Mouse (Mus musculus): ENCODE data around the gene Odf2.

Odf2 gene

DNA sequence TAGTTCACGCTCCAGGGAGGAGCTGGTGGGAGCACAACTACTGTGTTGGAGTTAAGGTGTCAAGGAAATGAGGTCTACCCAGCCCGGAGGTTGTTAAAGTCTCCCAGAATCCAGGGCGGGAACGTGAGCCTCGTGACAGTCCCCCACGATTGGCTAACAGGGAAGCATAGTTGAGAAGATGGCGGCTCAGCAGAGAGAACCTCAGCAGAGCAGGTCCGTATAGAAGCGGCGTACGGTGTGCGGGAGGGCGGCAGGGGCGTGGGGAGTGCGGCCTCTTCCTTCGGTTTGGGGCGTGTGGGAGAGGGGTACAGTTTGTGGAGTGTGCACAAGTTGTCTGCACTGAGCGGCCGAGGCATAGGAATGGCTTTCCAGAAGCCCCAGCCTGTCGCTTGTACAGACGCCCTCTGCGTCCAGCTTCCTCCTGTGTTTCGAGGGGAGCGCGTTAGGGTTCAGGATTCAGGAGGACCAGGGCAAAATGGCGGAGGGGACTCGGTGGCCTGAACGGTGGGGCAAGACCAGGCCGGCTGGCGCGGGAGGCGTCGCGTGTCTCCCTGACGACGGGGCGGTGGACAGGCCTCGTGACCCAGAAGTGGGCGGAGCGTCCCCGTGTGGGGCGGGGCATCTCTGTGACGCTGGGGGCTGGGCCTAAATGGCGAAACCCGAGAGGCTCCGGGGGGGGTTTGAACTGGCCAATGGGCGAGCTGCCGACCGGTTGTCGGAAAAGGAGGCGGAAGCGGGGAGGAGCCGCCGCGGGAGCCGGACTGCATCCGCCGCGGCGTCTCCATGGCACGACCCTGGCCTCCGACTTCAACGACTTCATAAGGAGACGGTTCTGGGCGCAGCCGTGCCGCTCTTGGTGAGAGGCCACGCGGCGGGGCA, at the start of gene Odf2:
Gene Odf2 (plus strand): TSS at position 156 of the 879 bp plus-strand sequence.
- ChIA-PET CTCF (interaction anchor here (0.6 to 1.7 kb wide), 28 partner anchors 8 to 204 kb away, joined by 3 to 11 read pairs (median 4); partner anchors contain the start of genes Cercam (in 3 of the 4), Coq4 (in 1 of the 4), Gle1 (in 1 of the 4) and Urm1 (in 1 of the 4)), POLR2A (interaction anchor here (0.5 to 4.9 kb wide), 98 partner anchors 8 to 696 kb away, joined by 3 to 53 read pairs (median 4); partner anchors contain the start of genes Cercam (in 3 of the 4), Wdr34 (in 3 of the 4), Gle1 (in 2 of the 4) and Sptan1 (in 2 of the 4))

DNA sequence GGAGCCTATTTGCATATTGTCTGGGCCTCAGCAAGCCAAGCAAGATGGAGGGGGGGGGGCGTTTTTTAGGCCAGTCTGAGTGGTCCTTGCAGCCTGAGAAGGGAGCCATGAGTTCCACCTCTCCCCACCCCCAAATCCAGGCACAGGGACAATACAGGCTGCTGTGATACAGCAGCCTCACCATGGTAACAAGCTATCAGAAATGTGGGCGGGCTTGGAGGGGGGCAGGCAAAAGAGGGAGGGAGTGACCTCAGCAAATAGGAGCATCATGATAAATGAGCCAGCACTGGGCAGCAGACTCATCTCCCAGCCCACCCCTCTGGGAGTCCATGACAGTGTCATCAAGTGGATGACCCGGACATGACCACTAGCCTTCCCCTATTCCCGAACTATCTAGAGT, 49.6 kb upstream of the Odf2 start:
- ChIA-PET CTCF (interaction anchor here in 3 of 4 experiments (0.5 to 2.8 kb wide), 5 partner anchors 19 to 460 kb away, joined by 3 to 10 read pairs (median 4); no protein-coding TSS in a partner anchor), POLR2A (interaction anchor here in 3 of 4 experiments (0.6 to 3.5 kb wide), 12 partner anchors 10 to 104 kb away, joined by 3 to 15 read pairs (median 4); partner anchors contain the start of genes Odf2 (in 1 of the 3) and Urm1 (in 1 of the 3))

DNA sequence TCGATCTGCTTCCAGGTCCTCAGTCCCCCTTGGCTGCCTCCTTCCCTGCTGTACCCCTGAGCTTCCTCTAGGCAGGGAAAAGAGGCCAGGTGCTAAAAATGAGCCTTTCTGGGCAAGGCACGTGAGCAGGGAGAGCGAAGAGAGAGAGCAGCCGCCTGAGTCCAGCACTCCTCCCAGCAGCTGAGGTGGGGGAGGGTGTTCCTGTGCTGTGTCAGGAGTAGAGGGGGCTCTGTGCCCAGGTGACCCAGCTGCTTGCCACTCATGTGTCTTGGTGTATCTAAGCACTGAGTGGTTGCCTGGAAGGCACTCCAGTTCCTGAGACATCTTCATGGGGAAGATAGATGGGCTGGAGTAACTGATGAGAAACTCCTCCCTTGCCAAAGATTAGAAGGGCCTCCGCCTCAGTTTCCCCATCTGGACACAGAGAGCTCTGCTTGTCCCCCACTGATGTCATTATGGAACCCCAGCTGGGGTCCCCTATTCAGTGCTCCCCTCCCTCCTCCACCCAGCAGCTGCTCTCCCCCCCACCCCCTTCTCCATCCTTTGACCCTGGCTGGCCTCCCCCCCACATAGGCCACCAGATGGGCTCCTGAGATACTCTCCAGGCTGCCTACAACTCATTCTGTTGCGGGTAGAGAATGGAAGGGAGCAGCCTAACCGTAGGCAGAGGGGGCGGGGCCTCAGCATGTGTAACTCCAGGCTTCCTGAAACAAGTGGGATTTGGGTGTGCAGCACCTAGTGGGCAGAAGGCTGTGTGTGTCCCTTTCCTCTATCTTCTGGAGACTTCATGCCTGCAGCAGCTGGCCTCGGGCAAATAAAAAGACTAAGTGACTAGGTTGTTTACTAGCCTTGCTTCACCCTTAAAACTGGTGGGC, 45.6 kb upstream of the Odf2 start:
- CTCF ChIA-PET = interaction anchor here in 2 of 4 experiments (1.0 to 1.7 kb wide), 4 partner anchors 16 to 67 kb away, joined by 3 to 5 read pairs (median 4); partner anchors contain the start of gene Cercam (in 1 of the 2)
- POLR2A ChIA-PET = interaction anchor here in 2 of 4 experiments (0.9 to 4.0 kb wide), 17 partner anchors 9 to 219 kb away, joined by 3 to 31 read pairs (median 4); partner anchors contain the start of genes Sptan1 (in 1 of the 2) and Urm1 (in 1 of the 2)

DNA sequence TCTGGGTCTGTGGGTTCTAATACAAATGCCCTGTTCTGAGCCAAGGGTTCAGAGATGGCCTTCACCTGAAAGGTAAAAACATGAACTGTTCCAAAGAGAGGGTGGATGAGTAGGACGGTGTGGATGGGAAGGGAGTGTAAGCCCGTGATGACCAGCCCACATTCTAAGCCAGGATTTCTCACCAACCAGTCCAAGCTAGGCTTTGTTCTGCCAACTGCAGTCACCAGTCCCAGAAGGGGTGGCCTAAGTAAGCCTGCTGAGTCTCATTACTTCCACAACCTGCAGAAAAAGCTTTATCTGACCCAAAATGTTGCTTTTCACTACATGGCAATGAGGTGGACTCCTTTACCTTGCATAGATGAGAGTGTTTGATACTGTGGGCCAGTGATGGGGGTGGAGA, 44.9 kb upstream of the Odf2 start:
- ChIA-PET CTCF (interaction anchor here in 3 of 4 experiments (0.9 to 2.4 kb wide), 10 partner anchors 8 to 1085 kb away, joined by 3 to 9 read pairs (median 4); partner anchors contain the start of gene Ptges (in 1 of the 3)), POLR2A (interaction anchor here in 3 of 4 experiments (0.6 to 6.9 kb wide), 23 partner anchors 9 to 218 kb away, joined by 3 to 71 read pairs (median 4); partner anchors contain the start of genes Cercam (in 1 of the 3), Slc27a4 (in 1 of the 3), Sptan1 (in 1 of the 3) and Urm1 (in 1 of the 3))

DNA sequence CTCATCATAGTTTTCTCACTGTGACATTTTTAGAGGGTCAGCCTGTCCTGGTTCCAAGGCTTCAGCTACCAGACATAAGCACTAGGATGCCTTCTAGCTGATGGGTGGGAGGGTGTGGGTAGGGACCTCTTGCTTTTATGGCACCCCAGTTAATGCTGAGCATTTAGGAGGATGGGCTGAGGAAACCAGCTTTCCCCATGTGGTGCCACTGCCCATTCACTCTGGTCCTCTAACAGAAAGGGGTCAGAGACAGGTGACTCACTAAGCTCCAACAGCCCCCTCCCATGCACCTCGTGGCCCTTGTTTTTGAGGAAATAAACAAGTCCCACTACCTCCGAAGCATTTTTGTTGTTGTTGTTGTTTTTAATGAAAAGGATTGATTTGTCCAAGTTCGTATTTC, 44.4 kb upstream of the Odf2 start:
- POLR2A ChIA-PET = interaction anchor here (0.6 to 6.9 kb wide), 31 partner anchors 10 to 1203 kb away, joined by 3 to 71 read pairs (median 4); partner anchors contain the start of genes Urm1 (in 3 of the 4), Slc27a4 (in 2 of the 4), Cercam (in 1 of the 4) and Odf2 (in 1 of the 4)

DNA sequence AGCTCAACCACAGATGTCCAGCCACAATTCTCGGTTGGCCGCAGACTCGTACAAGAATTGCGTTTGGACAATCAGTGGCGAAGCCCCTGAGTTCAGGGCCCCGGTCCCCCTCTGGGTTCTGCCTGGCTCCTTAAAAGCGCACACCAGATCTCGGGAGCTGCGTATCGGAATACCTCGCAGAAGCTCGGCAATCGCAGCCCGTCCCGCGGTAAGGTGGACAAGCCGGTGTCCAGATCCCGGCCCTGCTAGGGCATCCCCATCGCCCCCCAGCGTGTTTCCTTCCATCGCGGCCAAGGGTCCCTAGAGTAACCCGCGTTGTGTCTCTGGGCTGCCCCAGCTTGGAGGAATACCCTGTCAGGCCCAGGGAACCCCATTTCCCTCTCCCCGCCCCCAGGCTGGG, 43.4 kb upstream of the Odf2 start:
- ChIA-PET POLR2A (interaction anchor here (0.5 to 6.9 kb wide), 23 partner anchors 10 to 289 kb away, joined by 3 to 71 read pairs (median 7); partner anchors contain the start of genes Urm1 (in 3 of the 4), Odf2 (in 1 of the 4) and Slc27a4 (in 1 of the 4)), CTCF (interaction anchor here (0.6 to 2.4 kb wide), 10 partner anchors 10 to 1215 kb away, joined by 3 to 9 read pairs (median 4); no protein-coding TSS in a partner anchor)

More for the DNA sequence above, 44.4 kb upstream of the Odf2 start:
- CTCF ChIA-PET = interaction anchor here (0.7 to 2.4 kb wide), 11 partner anchors 9 to 1085 kb away, joined by 3 to 9 read pairs (median 4); partner anchors contain the start of gene Ptges (in 1 of the 4)

DNA sequence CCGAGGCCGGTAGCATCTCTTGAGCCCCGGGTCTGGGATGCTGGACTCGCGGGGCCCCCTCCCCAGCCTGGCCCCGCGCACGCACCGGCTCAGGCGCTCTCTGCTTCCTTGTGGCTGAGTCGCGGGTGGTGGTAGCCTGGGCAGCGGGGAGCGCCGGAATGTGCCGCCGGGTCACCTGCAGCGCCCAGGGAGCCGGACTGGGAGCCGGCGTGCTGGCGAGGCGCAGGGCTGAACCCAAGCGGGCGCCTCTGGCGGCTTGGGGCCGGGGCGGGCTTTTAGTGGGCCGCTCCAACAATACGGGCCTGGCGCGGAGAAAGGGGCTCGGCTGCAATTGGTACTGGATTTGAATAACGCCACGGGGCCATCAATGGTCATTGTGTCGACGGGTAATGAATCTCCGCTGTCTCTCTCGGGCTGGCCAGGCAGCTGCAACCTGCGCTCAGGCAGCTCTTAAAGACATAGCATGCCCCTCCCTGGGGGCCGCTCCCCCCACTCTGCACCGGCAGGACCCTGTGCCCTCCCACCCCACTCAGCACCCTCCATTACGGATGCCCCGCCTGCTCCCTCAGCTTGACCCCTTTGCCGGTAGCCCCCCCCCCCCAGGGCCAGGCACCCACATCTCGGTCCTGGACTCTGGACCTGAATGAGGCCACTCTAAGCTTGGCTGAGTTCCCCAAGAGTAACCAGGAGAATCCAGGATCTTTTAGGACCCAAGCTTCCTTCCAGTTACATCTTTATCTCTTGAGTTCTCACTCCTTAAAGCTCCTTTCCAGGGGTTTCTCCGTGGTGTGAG, 42.8 kb upstream of the Odf2 start:
- CTCF ChIA-PET = interaction anchor here (0.6 to 2.4 kb wide), 14 partner anchors 11 to 280 kb away, joined by 3 to 7 read pairs (median 4); no protein-coding TSS in a partner anchor
- POLR2A ChIA-PET = interaction anchor here (0.5 to 6.9 kb wide), 31 partner anchors 9 to 876 kb away, joined by 3 to 71 read pairs (median 4); partner anchors contain the start of genes Urm1 (in 2 of the 4), Cercam (in 1 of the 4), Odf2 (in 1 of the 4) and Slc27a4 (in 1 of the 4)

DNA sequence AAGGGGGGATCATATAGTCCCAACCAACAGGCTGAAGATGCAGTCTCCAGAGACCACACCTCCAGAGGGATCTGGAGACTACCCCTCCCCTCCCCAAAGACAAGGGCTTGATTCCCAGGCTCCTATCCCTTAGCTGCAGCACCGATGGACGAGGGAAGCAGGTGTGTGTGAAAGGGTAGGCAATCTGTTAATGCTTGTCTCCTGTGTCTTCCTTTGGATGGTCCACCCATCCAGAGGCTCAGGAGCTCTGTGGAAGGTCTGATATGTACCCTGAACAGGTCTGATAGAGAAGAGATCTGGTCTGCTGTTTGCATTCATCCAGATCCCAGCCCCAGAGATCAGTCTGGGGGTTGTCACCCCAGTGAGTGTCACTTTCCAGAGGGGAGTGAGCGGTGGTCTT, 42.1 kb upstream of the Odf2 start:
- ChIA-PET POLR2A (interaction anchor here (0.6 to 6.9 kb wide), 22 partner anchors 8 to 877 kb away, joined by 3 to 71 read pairs (median 4); partner anchors contain the start of genes Urm1 (in 2 of the 4), Cercam (in 1 of the 4), Odf2 (in 1 of the 4) and Slc27a4 (in 1 of the 4)), CTCF (interaction anchor here (0.6 to 1.5 kb wide), 8 partner anchors 14 to 281 kb away, joined by 3 to 7 read pairs (median 4); no protein-coding TSS in a partner anchor)

DNA sequence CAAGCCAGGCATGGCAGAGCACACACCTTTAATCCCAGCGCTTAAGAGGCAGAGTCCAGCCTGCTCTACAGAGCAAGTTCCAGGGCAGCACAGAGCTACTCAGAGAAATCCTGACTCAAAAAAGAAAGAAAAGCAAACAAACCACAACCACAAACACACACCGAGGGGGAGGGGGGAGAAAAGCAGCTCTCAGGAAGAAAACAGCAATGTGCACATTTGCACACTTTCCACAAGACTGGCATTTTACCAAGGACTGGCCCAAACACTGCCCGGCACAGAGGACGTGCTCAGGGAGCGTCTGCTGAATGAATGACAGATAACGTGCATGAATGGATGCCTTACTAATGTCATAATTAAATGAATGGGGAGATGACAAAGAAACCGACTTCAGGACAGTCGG, 40.0 kb upstream of the Odf2 start:
- ChIA-PET CTCF (interaction anchor here in 2 of 4 experiments (1.0 to 2.7 kb wide), 3 partner anchors 10 to 31 kb away, joined by 3 to 20 read pairs (median 3); no protein-coding TSS in a partner anchor), POLR2A (interaction anchor here in 3 of 4 experiments (0.5 to 6.9 kb wide), 16 partner anchors 9 to 199 kb away, joined by 3 to 71 read pairs (median 4); partner anchors contain the start of gene Slc27a4 (in 1 of the 3))

DNA sequence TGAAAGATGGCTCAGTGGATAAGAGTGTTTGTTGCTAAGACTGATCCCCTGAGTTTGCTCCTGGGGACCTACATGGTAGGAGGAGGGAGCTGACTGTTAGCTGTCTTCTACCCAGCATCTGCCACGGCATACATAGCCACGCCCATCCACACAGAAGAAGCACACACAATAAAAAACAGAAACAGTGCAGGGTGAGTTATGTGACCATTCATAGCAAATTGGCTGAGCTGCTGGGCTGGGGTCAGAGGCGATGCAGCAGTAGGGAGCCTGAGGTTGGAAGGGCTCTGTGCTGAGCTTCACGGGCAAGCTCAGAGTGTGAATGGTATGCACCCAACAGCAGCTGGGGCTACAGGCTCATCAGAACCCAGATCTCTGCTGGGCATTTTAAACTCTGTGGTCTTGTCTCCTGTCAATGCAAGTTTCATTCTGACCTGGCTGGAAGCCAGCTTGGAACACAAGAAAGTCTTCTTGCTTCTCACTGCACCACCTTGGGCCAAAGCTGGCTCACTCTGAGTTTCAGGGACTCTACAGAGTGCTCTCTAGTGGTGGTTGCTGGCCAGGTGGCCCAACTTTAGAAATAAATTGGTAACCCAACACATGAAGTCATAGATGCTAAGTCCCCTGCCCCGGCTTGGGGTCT, 39.1 kb upstream of the Odf2 start:
- ChIA-PET CTCF (interaction anchor here (0.6 to 2.7 kb wide), 13 partner anchors 9 to 96 kb away, joined by 3 to 20 read pairs (median 3); no protein-coding TSS in a partner anchor), POLR2A (interaction anchor here in 3 of 4 experiments (0.5 to 6.9 kb wide), 17 partner anchors 9 to 110 kb away, joined by 3 to 71 read pairs (median 5); partner anchors contain the start of genes Slc27a4 (in 1 of the 3) and Urm1 (in 1 of the 3))

DNA sequence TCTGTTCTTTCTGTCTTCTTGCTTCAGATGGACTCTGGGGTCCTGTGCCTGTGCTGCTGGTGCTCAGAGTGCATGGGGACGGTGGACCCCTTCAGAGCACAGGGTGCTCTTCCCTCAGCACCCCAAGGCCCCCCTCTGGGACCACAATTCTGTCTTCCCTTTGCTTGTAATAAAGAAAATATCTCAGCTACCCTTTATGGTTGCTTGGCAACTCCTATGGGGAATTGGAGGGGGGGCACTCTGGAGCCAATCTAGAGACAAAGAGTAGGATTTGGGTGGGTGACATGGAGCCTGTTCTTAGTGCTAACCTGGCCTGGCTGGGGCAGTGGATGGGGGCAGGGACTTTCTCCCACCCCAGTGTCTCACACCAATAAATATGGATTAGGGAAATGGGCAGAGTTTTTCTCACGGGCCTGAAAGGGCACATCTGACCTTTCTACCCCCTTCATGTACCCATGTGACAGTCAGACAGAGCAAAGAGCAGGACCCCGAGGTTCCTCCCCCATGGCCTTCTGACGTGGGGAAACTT, 36.0 kb upstream of the Odf2 start:
- POLR2A ChIA-PET = interaction anchor here in 2 of 4 experiments (0.7 kb wide), 2 partner anchors 51 to 991 kb away, joined by 3 to 4 read pairs; partner anchors contain the start of gene Slc27a4 (in 1 of the 2)

DNA sequence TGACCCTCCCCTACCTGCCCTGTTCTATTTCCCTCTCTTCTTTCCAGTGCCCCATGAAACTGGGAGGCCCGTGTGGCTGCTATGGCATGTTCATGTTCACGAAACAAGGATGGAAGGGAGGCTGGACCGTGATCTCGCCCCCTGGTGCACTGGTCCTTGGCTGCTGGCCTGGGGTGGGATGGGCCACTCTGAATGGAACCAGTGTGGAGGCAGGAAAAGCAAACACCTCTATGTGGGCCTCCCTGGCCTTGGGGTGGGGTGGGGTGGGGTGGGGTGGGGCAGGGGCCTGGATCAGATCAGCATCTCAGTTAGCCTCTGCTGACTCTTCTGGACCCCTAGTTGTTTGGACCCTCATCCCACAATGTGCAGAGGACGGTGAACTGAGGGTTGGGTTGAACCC, 35.3 kb upstream of the Odf2 start:
- ChIA-PET CTCF (no interaction called here), POLR2A (no interaction called here)

More for the DNA sequence above, 36.0 kb upstream of the Odf2 start:
- CTCF ChIA-PET = interaction anchor here in 1 of 4 experiments (0.7 kb wide), 1 partner anchor 179 kb away, joined by 5 read pairs; no protein-coding TSS in a partner anchor

DNA sequence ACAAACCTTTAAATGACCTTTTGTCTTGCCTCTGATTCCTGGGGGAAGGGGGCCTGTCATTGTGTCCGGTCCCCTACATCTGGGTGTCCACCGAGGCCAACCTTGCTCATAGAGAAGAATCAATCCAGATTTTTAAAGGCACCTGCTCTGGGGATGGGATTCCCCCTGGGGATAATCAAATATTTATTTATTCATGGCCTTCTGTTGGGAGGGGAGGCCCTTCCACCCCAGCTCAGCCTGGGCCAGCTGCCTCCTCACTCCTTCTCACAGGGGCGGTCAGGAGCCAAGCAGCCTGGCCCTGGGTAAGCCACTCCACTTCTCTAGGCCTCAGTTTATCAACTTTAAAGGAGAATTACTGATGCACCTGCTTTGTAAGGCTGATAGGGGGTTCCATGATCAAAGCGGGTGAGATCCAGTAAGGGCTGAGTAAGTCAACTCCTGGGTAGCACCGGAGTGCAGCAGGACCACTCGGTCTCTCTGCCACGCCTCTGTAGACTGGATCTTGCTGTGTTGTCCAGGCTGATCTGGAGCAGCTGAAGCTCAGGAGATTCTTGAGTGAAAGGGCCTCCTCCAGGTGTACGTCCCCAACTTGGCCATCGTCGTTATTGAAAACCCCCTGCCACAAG, 33.3 kb upstream of the Odf2 start:
- CTCF ChIA-PET = interaction anchor here in 3 of 4 experiments (0.5 to 6.3 kb wide), 8 partner anchors 13 to 91 kb away, joined by 3 to 79 read pairs (median 4); partner anchors contain the start of genes Cercam (in 1 of the 3) and Urm1 (in 1 of the 3)
- POLR2A ChIA-PET = interaction anchor here in 3 of 4 experiments (0.5 to 4.7 kb wide), 24 partner anchors 9 to 226 kb away, joined by 3 to 17 read pairs (median 4); partner anchors contain the start of genes Cercam (in 1 of the 3) and Urm1 (in 1 of the 3)
